Mouse (Mus musculus) E14TG2a.4 (cell line): ENCODE data around the gene Gm7137.
A peak's percentile ranks its signal among the peaks of the same experiment; 100 is the strongest.
"Not testable (repeated sequence)": the region's sequence is repeated elsewhere in the genome, so short reads cannot be mapped to it uniquely, and the experiment has no call there.

Source experiments
- H3K27me3 ChIP-seq: 2 replicates; pipeline ENCODE4 v1.6.1; 2014; ENCODE audit warnings: low read length, control low read depth; ENCODE audit not compliant: insufficient read depth
- H3K36me3 ChIP-seq: 2 replicates; pipeline ENCODE4 v1.6.1; 2014; ENCODE audit warnings: low read length, control low read depth; ENCODE audit not compliant: insufficient read depth
- H3K4me1 ChIP-seq: replicated peaks from 2 replicates; pipeline ENCODE4 v1.6.1; 2014; ENCODE audit warnings: low read depth, low read length, control low read depth
- H3K4me3 ChIP-seq: replicated peaks from 2 replicates; pipeline ENCODE4 v1.5.1; 2014; ENCODE audit warnings: mild to moderate bottlenecking, low read length
- H3K9me3 ChIP-seq: 2 replicates; pipeline ENCODE4 v1.6.1; 2014; ENCODE audit warnings: low read length, control low read depth
- CTCF ChIP-seq: conservative IDR thresholded peaks from 2 replicates; pipeline ENCODE4 v1.5.1; 2014; ENCODE audit warnings: low read length
- NANOG ChIP-seq: IDR thresholded peaks from 2 replicates; pipeline ENCODE4 v1.6.1; 2014; ENCODE audit warnings: borderline replicate concordance, low read length, mixed read lengths
- POU5F1 ChIP-seq: IDR thresholded peaks from 2 replicates; pipeline ENCODE4 v1.6.1; 2014; ENCODE audit warnings: low read length, borderline replicate concordance

Gm7137 gene

DNA sequence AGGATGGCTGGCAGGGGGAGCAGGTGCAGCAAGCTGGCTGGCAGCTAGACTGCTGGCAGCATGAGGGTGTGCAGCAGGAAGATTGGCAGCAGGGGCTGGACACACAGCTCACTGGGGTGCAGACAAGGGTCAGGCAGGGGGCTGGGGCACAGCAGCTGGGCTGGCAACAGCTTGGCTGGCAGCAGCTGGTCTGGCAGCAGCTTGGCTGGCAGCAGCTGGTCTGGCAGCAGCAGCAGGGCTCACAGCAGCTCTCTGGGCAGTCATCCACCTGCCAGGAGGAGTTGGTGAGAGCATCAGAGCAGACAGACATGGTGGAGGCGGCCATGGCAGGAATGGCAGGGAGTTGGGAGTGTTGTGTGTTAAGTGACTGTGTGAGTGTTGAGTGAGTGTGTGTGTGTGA is at the start of gene Gm7137:
TSS of gene Gm7137 (minus strand) at position 325 of the 400 bp plus-strand sequence.
- not testable (repeated sequence) for H3K27me3 ChIP-seq, H3K4me1 ChIP-seq, H3K36me3 ChIP-seq, H3K9me3 ChIP-seq, H3K4me3 ChIP-seq

- Histone ChIP-seq H3K4me1 (0 out of 2 replicates have a peak, but pooled peaks cover 5% of the 10 kb centered on the region), H3K36me3 (no peaks in the 10 kb centered on the region), H3K4me3 (peak within 1 kb of the TSS; percentile 62), H3K9me3 (no peaks in the 10 kb centered on the region), H3K27me3 (no peaks in the 10 kb centered on the region)
- TF ChIP-seq POU5F1 (no peak), NANOG (no peak), CTCF (no peak)
Observed at GRCm38 (mm10) chr10:77835647-77836046, 47.6 kb upstream of the Gm7137 start, which contains the start of gene Krtap10-10. Gene Krtap10-10, plus strand, starts transcription at chr10:77835947.

GRCm38 (mm10) chr10:77826951-77827350 is 39.0 kb upstream of the Gm7137 start, which contains the start of gene Krtap10-4:
Gene Krtap10-4, minus strand, starts transcription at chr10:77827095.
- no peak for TF ChIP-seq POU5F1
- no peak for TF ChIP-seq NANOG
- TF ChIP-seq CTCF = no peak

GRCm38 (mm10) chr10:77819203-77819602 is 31.2 kb upstream of the Gm7137 start:
- H3K36me3 ChIP-seq = no peaks in the 10 kb centered on the region
- H3K4me1 ChIP-seq = no peaks in the 10 kb centered on the region
- no peak overlapping the region for H3K4me3 ChIP-seq
- no peaks in the 10 kb centered on the region for H3K27me3 ChIP-seq
- TF ChIP-seq NANOG = no peak
- no peak for TF ChIP-seq POU5F1
- no peak for TF ChIP-seq CTCF
- no peaks in the 10 kb centered on the region for H3K9me3 ChIP-seq

More at GRCm38 (mm10) chr10:77826951-77827350, 39.0 kb upstream of the Gm7137 start, which contains the start of gene Krtap10-4:
- H3K4me3 ChIP-seq = no peak within 1 kb of the TSS
- no peaks in the 10 kb centered on the region for H3K36me3 ChIP-seq
- H3K9me3 ChIP-seq = no peaks in the 10 kb centered on the region
- no peaks in the 10 kb centered on the region for H3K27me3 ChIP-seq
- H3K4me1 ChIP-seq = no peaks in the 10 kb centered on the region

DNA sequence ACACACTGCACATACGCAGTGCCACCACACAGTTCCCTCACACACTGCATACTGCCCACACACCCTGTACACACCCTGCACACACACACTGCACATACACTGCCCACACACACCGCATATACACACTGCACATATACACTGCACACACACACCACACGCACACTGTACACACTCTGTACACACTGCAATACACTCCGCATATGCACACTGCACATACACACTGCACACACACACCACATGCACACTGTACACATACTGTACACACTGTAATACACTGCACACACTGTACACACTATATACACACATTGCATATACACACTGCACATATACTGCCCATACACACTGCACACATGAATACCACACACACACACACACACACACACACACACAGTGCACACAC is 30.5 kb upstream of the Gm7137 start:
- H3K27me3 ChIP-seq = no peaks in the 10 kb centered on the region
- TF ChIP-seq CTCF (no peak), POU5F1 (no peak), NANOG (no peak)
- H3K4me1 ChIP-seq = no peaks in the 10 kb centered on the region
- no peaks in the 10 kb centered on the region for H3K9me3 ChIP-seq
- H3K4me3 ChIP-seq = no peak overlapping the region
- H3K36me3 ChIP-seq = no peaks in the 10 kb centered on the region

DNA sequence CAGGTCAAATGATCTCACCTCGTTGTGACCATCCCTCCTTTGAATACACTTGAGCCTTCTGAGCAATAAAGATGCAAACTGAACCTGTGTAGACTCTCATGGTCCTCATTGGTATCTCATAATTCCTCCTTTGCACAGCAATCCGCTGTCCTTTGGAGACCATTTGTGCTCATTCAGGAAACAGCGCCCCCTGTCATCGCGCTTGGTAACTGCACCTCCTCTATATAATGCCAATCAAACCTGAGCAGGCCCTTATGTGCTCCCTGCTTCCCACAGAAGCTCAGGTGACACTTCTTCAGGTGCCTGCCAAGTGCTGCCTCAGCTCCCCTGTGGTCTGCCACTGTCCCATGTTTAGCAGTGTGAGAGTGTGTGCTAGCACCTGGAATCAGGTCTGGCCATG is 27.5 kb upstream of the Gm7137 start:
- Histone ChIP-seq H3K9me3 (peaks cover 5% of the 10 kb centered on the region), H3K36me3 (no peaks in the 10 kb centered on the region), H3K4me3 (no peak overlapping the region), H3K27me3 (no peaks in the 10 kb centered on the region), H3K4me1 (no peaks in the 10 kb centered on the region)
- TF ChIP-seq CTCF = peak; percentile 90
- TF ChIP-seq POU5F1 = no peak

DNA sequence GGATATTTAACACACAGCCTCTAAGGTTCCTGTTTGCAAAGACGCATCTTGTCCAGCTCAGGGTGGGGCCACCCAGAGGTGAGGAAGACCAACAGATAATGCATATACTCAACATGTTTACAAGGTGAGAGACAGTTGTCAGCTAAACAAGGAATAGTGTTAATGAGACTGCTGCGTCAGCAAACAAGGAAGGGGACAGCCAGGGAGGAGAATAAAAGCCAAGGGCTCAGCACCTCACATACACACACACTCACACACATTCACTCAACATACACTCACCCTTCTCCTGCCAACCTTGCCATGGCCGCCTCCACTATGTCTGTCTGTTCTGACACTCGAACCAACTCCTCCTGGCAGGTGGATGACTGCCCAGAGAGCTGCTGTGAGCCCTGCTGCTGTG is 26.4 kb upstream of the Gm7137 start, which contains the start of gene Gm2696:
TSS of gene Gm2696 (plus strand) at position 301 of the 400 bp plus-strand sequence.
- H3K4me3 ChIP-seq = no peak within 1 kb of the TSS
- no peaks in the 10 kb centered on the region for H3K36me3 ChIP-seq
- H3K27me3 ChIP-seq = no peaks in the 10 kb centered on the region
- peaks cover 17% of the 10 kb centered on the region for H3K9me3 ChIP-seq
- no peaks in the 10 kb centered on the region for H3K4me1 ChIP-seq
- TF ChIP-seq POU5F1 (no peak), CTCF (no peak), NANOG (no peak)

DNA sequence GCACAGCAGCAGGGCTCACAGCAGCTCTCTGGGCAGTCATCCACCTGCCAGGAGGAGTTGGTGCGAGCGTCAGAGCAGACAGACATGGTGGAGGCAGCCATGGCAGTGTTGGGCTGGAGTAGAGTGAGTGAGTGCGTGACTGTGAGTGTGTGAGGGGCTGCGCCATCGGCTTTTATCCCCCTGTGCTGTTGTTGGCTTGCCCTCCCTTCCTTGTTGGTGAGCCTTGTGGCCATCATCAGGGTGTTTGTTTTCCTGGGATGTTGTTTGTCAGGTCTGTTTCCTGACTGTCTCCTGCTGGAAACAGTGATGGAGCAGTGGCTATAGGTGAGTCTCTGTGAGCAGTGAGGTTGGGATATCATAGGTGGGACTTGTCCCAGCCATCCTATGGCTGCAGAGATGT is 23.7 kb upstream of the Gm7137 start, which contains the start of gene Gm9507:
TSS of gene Gm9507 (minus strand) at position 101 of the 400 bp plus-strand sequence.
- Histone ChIP-seq H3K4me3 (no peak within 1 kb of the TSS), H3K9me3 (peaks cover 31% of the 10 kb centered on the region), H3K36me3 (no peaks in the 10 kb centered on the region), H3K4me1 (no peaks in the 10 kb centered on the region), H3K27me3 (no peaks in the 10 kb centered on the region)
- TF ChIP-seq POU5F1 (no peak), NANOG (no peak), CTCF (no peak)

- H3K27me3 ChIP-seq = no peaks in the 10 kb centered on the region
- 0 out of 2 replicates have a peak, but pooled peaks cover 3% of the 10 kb centered on the region for H3K4me1 ChIP-seq
- no peaks in the 10 kb centered on the region for H3K36me3 ChIP-seq
- H3K4me3 ChIP-seq = no peak overlapping the region
- peaks cover 19% of the 10 kb centered on the region for H3K9me3 ChIP-seq
- TF ChIP-seq NANOG (no peak), CTCF (no peak), POU5F1 (no peak)
Observed at GRCm38 (mm10) chr10:77804095-77804494, 16.1 kb upstream of the Gm7137 start.
